Mouse (Mus musculus) activated CD4-positive, CD25-positive, alpha-beta regulatory T cell, adult 9 weeks (primary cell): ENCODE data around the gene Hsd17b6. TPM values are rescaled to one million over a fixed set of nuclear protein-coding genes. Genes with fewer than 3 reads are reported as not detected.

Experiments used
- polyA plus RNA-seq: library from polyadenylated mRNA; unstranded; fragments of 100-300 nt; shearing (Covaris generic); gene quantifications from one replicate; pipeline ENCODE4 v1.2.1, GENCODE M21; 2017

Hsd17b6 gene
- not detected for polyA plus RNA-seq

GRCm38 (mm10) chr10:128007446-128007845 is at the start of gene Hsd17b6:
TSS of gene Hsd17b6 (minus strand) at chr10:128007611.

GRCm38 (mm10) chr10:128015068-128015934 is 7.9 kb upstream of the Hsd17b6 start, which contains the start of gene Prim1:
TSS of gene Prim1 (plus strand) at chr10:128015168.

Other genes starting within 250 kb of the Hsd17b6 start
- 0.17 TPM for gene Rdh1, start 247.9 kb downstream of the Hsd17b6 start, polyA plus RNA-seq
- 0.13 TPM for gene Rdh16f1, start 247.8 kb downstream of the Hsd17b6 start, polyA plus RNA-seq
- gene Rdh9, start 231.2 kb downstream of the Hsd17b6 start, polyA plus RNA-seq = not detected
- gene Rdh16, start 206.5 kb downstream of the Hsd17b6 start, polyA plus RNA-seq = not detected
- not detected for gene Rdh19, start 157.7 kb downstream of the Hsd17b6 start, polyA plus RNA-seq
- gene Rdh16f2, start 141.1 kb downstream of the Hsd17b6 start, polyA plus RNA-seq = not detected
- not detected for gene Rdh7, start 118.8 kb downstream of the Hsd17b6 start, polyA plus RNA-seq
- gene Sdr9c7, start 109.1 kb downstream of the Hsd17b6 start, polyA plus RNA-seq = not detected
- 20.3 TPM for gene Prim1, start 7.6 kb upstream of the Hsd17b6 start, polyA plus RNA-seq
- 675 TPM for gene Naca, start 28.0 kb upstream of the Hsd17b6 start, polyA plus RNA-seq
- gene Ptges3, start 51.3 kb upstream of the Hsd17b6 start, polyA plus RNA-seq = 94.5 TPM
- 1,218 TPM for gene Atp5b, start 75.7 kb upstream of the Hsd17b6 start, polyA plus RNA-seq
- 80.6 TPM for gene Baz2a, start 84.0 kb upstream of the Hsd17b6 start, polyA plus RNA-seq
- 36.9 TPM for gene Rbms2, start 172.7 kb upstream of the Hsd17b6 start, polyA plus RNA-seq
- gene Gls2, start 186.8 kb upstream of the Hsd17b6 start, polyA plus RNA-seq = 0.23 TPM
- gene Spryd4, start 204.2 kb upstream of the Hsd17b6 start, polyA plus RNA-seq = 15.9 TPM
- not detected for gene Mip, start 218.2 kb upstream of the Hsd17b6 start, polyA plus RNA-seq
- 25.1 TPM for gene Timeless, start 224.5 kb upstream of the Hsd17b6 start, polyA plus RNA-seq
- not detected for gene Apon, start 246.5 kb upstream of the Hsd17b6 start, polyA plus RNA-seq